Comparison of ENCODE assay signal across 28 mouse cellular contexts in genomic region chr2:161102102-161102501, GRCm38 (mm10). TPM values are rescaled to one million over a fixed set of nuclear protein-coding genes. Genes with fewer than 3 reads are reported as not detected.
DNase-seq lines count a peak whose midpoint lies in the region; ATAC-seq lines count a peak whose summit lies in the region.
"Had no signal": no experiment of that assay in that cellular context is flagged by ENCODE, and none has a peak within 500 bp of the region (broad histone marks: within the 10 kb centered on the region; RNA-seq: fewer than 3 reads in every experiment).

No protein-coding gene starts in this region.

- no peaks in the 10 kb centered on the region for H3K27me3 ChIP-seq in embryonic facial prominence, embryonic 14.5 days (replicated peaks; ENCODE audit: control insufficient read depth, insufficient read depth, low read length)
- no peaks in the 10 kb centered on the region for H3K27me3 ChIP-seq in embryonic facial prominence, embryonic 10.5 days (replicated peaks; ENCODE audit: low read depth, poor library complexity, severe bottlenecking)
- H3K27me3 ChIP-seq in megakaryocyte, embryonic 14.5 days (replicated peaks): no peaks in the 10 kb centered on the region
- no peaks in the 10 kb centered on the region for H3K27me3 ChIP-seq in forebrain, embryonic 11.5 days (ENCODE audit: control insufficient read depth, insufficient read depth, low read length)
- H3K27me3 ChIP-seq: embryonic facial prominence, embryonic 15.5 days; forebrain, embryonic 13.5 days; hindbrain, embryonic 15.5 days; kidney, embryonic 15.5 days; limb, embryonic 15.5 days; liver, embryonic 13.5 days had no signal

- H3K9me3 ChIP-seq in embryonic facial prominence, embryonic 14.5 days (ENCODE audit: control insufficient read depth, low read length): no peaks in the 10 kb centered on the region
- no peaks in the 10 kb centered on the region for H3K9me3 ChIP-seq in embryonic facial prominence, embryonic 10.5 days
- H3K9me3 ChIP-seq in megakaryocyte, embryonic 14.5 days: no peaks in the 10 kb centered on the region
- no peaks in the 10 kb centered on the region for H3K9me3 ChIP-seq in forebrain, embryonic 11.5 days (ENCODE audit: control insufficient read depth, low read length)
- H3K9me3 ChIP-seq: embryonic facial prominence, embryonic 15.5 days; forebrain, embryonic 13.5 days; hindbrain, embryonic 15.5 days; kidney, embryonic 15.5 days; limb, embryonic 10.5 days; limb, embryonic 15.5 days; liver, embryonic 13.5 days had no signal

- no peak overlapping the region for H3K4me3 ChIP-seq in embryonic facial prominence, embryonic 14.5 days (ENCODE audit: low read depth, low read length)
- no peak overlapping the region for H3K4me3 ChIP-seq in embryonic facial prominence, embryonic 10.5 days
- peak overlapping the region; percentile 33 for H3K4me3 ChIP-seq in megakaryocyte, embryonic 14.5 days (replicated peaks)
- H3K4me3 ChIP-seq in forebrain, embryonic 11.5 days (ENCODE audit: low read depth, low read length): no peak overlapping the region
- H3K4me3 ChIP-seq: embryonic facial prominence, embryonic 15.5 days; forebrain, embryonic 13.5 days; hindbrain, embryonic 15.5 days; kidney, embryonic 15.5 days; limb, embryonic 10.5 days; limb, embryonic 15.5 days; liver, embryonic 13.5 days had no signal

- WGBS in embryonic facial prominence, embryonic 14.5 days: 27% methylated on average over 3 of the region's 3 CpGs
- WGBS in embryonic facial prominence, embryonic 10.5 days: 46% methylated on average over 3 of the region's 3 CpGs
- 57% methylated on average over 3 of the region's 3 CpGs for WGBS in forebrain, embryonic 11.5 days

- no peak overlapping the region for H3K9ac ChIP-seq in embryonic facial prominence, embryonic 14.5 days (ENCODE audit: low read depth, low read length)
- no peak overlapping the region for H3K9ac ChIP-seq in forebrain, embryonic 11.5 days (ENCODE audit: low read length)
- H3K9ac ChIP-seq: embryonic facial prominence, embryonic 15.5 days; forebrain, embryonic 13.5 days; hindbrain, embryonic 15.5 days; kidney, embryonic 15.5 days; limb, embryonic 15.5 days; liver, embryonic 13.5 days had no signal

- ATAC-seq in embryonic facial prominence, embryonic 14.5 days (ENCODE audit: low read depth): no peak
- ATAC-seq in megakaryocyte, adult 5-6 weeks (ENCODE audit: poor library complexity, severe bottlenecking): no peak
- peak; percentile 34 for ATAC-seq in inflammation-experienced regulatory T-cells, adult 6 months
- ATAC-seq in forebrain, embryonic 11.5 days (replicated peaks; ENCODE audit: low FRiP score): no peak
- ATAC-seq: forebrain, embryonic 13.5 days had no signal

- H3K27ac ChIP-seq in embryonic facial prominence, embryonic 14.5 days (replicated peaks; ENCODE audit: low read depth, low read length): no peak overlapping the region
- no peak overlapping the region for H3K27ac ChIP-seq in embryonic facial prominence, embryonic 10.5 days (replicated peaks)
- H3K27ac ChIP-seq in forebrain, embryonic 11.5 days (ENCODE audit: low read depth, low read length): no peak overlapping the region
- H3K27ac ChIP-seq: embryonic facial prominence, embryonic 15.5 days; forebrain, embryonic 13.5 days; hindbrain, embryonic 15.5 days; kidney, embryonic 15.5 days; limb, embryonic 10.5 days; limb, embryonic 15.5 days; liver, embryonic 13.5 days had no signal

- no peaks in the 10 kb centered on the region for H3K36me3 ChIP-seq in embryonic facial prominence, embryonic 14.5 days (ENCODE audit: control insufficient read depth, insufficient read depth, low read length)
- peaks cover 8% of the 10 kb centered on the region for H3K36me3 ChIP-seq in embryonic facial prominence, embryonic 10.5 days (replicated peaks)
- peaks cover 6% of the 10 kb centered on the region for H3K36me3 ChIP-seq in megakaryocyte, embryonic 14.5 days (replicated peaks; ENCODE audit: low read length)
- no peaks in the 10 kb centered on the region for H3K36me3 ChIP-seq in forebrain, embryonic 11.5 days (ENCODE audit: control insufficient read depth, insufficient read depth, low read length)
- H3K36me3 ChIP-seq: embryonic facial prominence, embryonic 15.5 days; hindbrain, embryonic 15.5 days; limb, embryonic 15.5 days; liver, embryonic 13.5 days had no signal

- H3K4me2 ChIP-seq in embryonic facial prominence, embryonic 14.5 days (ENCODE audit: low read depth, low read length): no peak overlapping the region
- H3K4me2 ChIP-seq in forebrain, embryonic 11.5 days (ENCODE audit: low read depth, low read length, severe bottlenecking): no peak overlapping the region
- H3K4me2 ChIP-seq: embryonic facial prominence, embryonic 15.5 days; forebrain, embryonic 13.5 days; heart, embryonic 11.5 days; hindbrain, embryonic 15.5 days; kidney, embryonic 15.5 days; limb, embryonic 15.5 days; liver, embryonic 13.5 days had no signal

- DNase-seq in embryonic facial prominence, embryonic 14.5 days (ENCODE audit: low spot score): peak; percentile 17
- DNase-seq in embryonic facial prominence, embryonic 10.5 days (ENCODE audit: low spot score): no peak
- DNase-seq in forebrain, embryonic 11.5 days (ENCODE audit: low spot score): no peak
- DNase-seq in cerebellum, adult 9-11 months: no peak
- DNase-seq: adrenal gland, postnatal 14 days; cerebellum, adult 11 months; cerebellum, adult 9-10 months; gastrocnemius, postnatal 10 days; heart, postnatal 4 days; kidney, adult 18-20 months; kidney, postnatal 36 days; layer of hippocampus, postnatal 36 days; liver, embryonic 13.5 days; lung, adult 2 months; midbrain, embryonic 14.5 days; right cerebral cortex, postnatal 25 days; spleen, adult 18-20 months; thymus, postnatal 14 days had no signal

- H3K4me1 ChIP-seq in embryonic facial prominence, embryonic 14.5 days (ENCODE audit: control insufficient read depth, insufficient read depth, low read length): peaks cover 28% of the 10 kb centered on the region
- peaks cover 12% of the 10 kb centered on the region for H3K4me1 ChIP-seq in embryonic facial prominence, embryonic 10.5 days
- peaks cover 45% of the 10 kb centered on the region for H3K4me1 ChIP-seq in megakaryocyte, embryonic 14.5 days
- H3K4me1 ChIP-seq in forebrain, embryonic 11.5 days (replicated peaks; ENCODE audit: control insufficient read depth, insufficient read depth, low read length): no peaks in the 10 kb centered on the region; the same call in 1 of the 2 replicates

RNA-seq across cellular contexts. Expression of gene Chd6, which starts 6.8 kb away (rescaled TPM):
- 24.2 and 27.8 TPM in 2 replicates for polyA plus RNA-seq in embryonic facial prominence, embryonic 14.5 days (2014; fragmentation: Nextera tagmentation; extraction: Ambion mirVana)
- polyA plus RNA-seq in embryonic facial prominence, embryonic 10.5 days (2016; fragmentation: Nextera tagmentation; extraction: Ambion mirVana): 31.0 and 34.4 TPM in 2 replicates
- polyA plus RNA-seq in megakaryocyte, embryonic 14.5 days (2012; ENCODE audit: insufficient read depth, low replicate concordance): 0.36 and 5.4 TPM in 2 replicates
- total RNA-seq in megakaryocyte, adult 5-6 weeks (2015): 22.7 and 24.8 TPM in 2 replicates
- 21.4 and 28.5 TPM in 2 replicates for total RNA-seq in megakaryocyte, adult 5-6 weeks (2017)
- 10 to 100 TPM; 20.1 to 41.6 (median 39.1) TPM for polyA plus RNA-seq in inflammation-experienced regulatory T-cells, adult 6 months (2017; shearing (Covaris generic))
- 39.8 and 45.2 TPM in 2 replicates for polyA plus RNA-seq in forebrain, embryonic 11.5 days (2014; fragmentation: Nextera tagmentation; extraction: Ambion mirVana)
